Mouse (Mus musculus) layer of hippocampus, adult 9-10 months (tissue): ENCODE results near the gene Sfmbt2.

Experiments used
- DNase-seq: peaks from one replicate; pipeline ENCODE4 v3.0.0; 2022; ENCODE audit warnings: low spot score

The Sfmbt2 gene

DNA sequence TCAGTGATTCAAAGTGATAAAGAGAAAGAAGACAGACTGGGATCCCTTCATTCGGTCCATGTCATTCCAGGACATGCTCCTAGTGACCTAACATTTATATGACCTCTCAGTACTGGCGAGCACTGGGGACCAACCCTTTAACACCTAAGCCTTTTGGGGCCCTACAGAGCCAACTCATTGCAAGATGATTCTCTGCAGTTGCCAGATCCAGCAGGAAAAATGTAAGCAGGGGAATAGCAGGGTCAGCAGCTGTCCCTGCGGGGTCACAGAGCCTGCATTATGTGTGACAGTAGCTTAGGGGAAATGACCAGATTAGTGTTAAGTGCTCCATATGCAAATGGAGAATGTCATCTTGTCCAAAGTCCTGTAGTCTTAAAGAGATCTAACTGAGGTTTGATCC, 195.2 kb downstream of the Sfmbt2 start:
- DNase-seq, result no peak

DNA sequence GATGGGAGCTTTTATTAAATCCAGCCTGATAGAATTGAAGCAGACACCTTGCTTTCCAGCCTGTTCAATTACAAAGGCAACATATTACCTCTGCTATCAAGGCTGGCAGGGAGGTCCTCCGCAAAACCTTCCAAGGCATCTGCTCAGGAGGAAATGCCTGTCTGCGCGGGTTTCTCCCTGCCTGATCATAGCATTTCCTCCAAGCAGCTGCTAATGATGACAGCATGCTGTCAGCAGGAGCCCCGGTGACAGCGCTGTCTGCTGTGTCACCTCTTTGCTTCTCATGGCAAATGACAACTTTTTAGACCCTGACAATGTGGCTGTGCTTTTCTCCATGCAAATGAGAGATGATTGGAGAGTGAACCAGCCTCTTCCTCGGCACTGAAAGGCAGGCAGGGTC, 199.1 kb downstream of the Sfmbt2 start:
- DNase-seq, result no peak

DNA sequence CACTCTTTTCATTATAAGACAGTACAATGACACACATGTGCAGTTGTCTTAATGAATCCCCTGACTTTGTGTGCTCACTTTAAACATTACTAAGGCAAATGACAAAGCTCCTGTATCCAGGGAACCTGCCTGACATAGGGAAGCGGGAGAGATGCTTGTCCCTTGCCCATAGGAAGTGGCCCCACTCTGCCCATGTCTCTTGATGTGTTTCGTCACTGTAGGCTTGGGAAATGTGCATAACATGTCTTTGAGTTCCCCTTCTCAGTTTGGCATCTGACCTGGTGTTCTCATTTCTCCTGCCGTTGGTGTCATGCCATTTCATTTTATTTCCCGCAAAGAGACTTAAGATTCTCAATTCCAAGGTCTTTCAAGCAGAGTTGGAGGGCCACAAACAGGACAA, 202.0 kb downstream of the Sfmbt2 start:
- no peak for DNase-seq

DNA sequence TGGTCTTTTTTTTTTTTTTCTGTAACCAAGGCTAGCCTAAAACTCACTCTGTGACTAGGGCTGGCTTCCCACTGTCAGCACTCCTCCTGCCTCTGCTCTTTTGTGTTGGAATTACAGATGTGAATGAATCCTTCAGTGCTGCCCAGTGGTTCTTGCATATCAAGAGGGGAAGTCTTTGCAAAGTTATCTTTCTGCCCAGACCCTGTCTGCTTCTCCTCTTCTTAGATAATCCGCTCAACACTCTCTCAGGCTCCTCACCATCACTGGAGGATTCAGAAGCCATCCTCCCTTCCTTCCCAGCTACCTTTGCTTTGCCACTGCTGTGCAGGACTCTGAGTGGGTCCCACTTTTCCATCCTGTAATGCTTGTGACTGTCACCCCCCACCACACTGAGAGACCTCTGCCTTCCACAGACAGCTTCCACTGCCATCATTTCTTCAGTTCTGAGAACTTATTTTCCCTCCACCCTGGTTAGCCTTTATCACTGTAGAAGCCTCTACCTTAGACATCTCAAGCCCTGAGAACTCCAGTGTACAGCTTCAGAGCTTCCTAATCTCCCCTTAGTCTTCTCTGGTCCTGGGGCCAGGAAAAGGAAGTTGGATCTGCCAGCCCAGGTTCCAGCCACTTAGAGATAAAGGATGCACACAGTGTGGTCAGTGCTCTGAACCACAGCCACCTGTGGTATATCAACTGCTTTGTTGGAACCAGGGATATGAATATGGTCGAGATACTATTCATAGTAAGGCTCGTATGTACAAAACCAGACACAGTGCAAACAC, 205.8 kb downstream of the Sfmbt2 start:
- DNase-seq, result no peak

DNA sequence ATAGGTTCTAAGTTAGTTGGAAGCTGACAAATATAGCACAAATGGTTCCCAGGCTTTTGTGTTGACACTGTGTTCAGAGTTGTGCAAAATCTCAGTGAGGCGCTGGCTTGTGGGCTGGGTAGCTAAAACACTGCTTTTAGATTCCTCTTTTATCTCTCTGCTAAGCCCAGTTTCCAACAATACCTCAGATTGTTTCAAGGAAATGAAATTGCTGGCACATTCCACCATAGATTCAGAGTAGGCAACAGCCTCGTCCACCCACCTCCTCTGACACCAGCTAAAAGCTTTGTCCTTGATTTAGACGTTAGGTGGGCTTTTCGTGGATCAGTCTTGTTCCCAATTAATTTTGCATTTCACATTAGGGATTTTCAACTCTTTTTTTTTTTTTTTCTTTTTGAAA, 212.4 kb downstream of the Sfmbt2 start:
- no peak for DNase-seq

DNA sequence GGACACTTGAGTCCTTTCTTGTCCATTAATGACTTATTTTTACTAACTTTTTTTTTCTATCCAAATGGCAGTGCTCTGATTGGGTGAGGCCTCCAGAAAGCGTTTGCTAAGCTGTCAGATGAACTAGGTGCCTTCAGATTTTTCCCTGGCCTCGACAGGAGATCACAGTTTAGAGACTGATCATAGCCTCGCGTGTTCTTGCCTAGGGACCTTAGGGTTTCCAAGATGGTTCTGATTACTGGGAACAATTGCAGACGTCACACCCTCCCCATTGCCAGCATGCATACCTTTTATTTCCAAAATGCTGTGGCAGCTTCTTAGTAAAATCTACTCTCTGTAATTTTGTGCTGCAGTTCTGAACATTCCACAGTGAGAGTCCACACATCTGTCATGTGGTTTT, 212.8 kb downstream of the Sfmbt2 start:
- DNase-seq, result no peak

DNA sequence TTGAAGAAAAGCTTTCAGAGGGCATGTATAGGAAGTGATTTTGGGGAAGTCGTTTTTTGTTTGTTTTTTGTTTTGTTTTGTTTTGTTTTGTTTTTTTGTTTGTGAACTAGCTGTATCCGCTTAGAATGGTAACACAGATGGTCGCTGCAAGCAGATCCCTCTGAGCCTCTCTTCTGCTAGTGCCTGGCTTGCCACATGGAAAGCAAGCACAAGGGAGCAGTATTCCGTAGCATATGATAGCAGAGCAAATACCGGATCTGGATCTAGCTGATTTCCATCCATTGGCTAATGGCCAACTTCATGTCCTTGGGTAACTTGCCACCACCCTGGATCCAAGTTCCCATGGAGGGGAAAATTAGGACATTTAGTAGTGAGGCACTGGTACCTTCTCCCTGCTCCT, 221.0 kb downstream of the Sfmbt2 start:
- no peak for DNase-seq

DNA sequence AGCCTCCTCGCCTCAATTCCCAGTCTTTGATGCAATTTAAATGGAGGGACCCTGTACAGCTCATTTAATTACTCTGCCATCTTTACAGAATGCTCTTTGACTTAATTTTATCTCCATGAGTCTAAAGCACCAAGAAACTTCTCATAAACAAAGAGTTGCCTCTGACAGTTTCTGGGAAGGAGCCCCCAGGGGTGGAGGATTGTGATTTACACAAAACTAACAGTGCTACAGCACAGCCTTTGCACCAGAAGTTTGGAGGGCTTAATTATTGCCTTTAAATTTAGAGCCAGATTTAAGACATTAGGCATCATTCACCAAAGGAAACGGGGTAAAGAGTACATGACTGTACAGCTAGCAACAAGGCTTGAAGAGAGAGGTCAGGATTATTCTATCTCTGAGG, 245.2 kb downstream of the Sfmbt2 start:
- no peak for DNase-seq
